Comparison of ENCODE assay signal across 23 mouse cellular contexts in genomic region chr8:113653151-113653550, GRCm38 (mm10). TPM values are rescaled to one million over a fixed set of nuclear protein-coding genes. Genes with fewer than 3 reads are reported as not detected.
DNase-seq lines count a peak whose midpoint lies in the region; ATAC-seq and TF ChIP-seq lines count a peak whose summit lies in the region.
"Had no signal": no experiment of that assay in that cellular context is flagged by ENCODE, and none has a peak within 500 bp of the region (broad histone marks: within the 10 kb centered on the region; RNA-seq: fewer than 3 reads in every experiment).

No protein-coding gene starts in this region.

- H3K4me2 ChIP-seq in forebrain, embryonic 11.5 days (ENCODE audit: low read depth, low read length, severe bottlenecking) = no peak overlapping the region
- no peak overlapping the region for H3K4me2 ChIP-seq in forebrain, embryonic 15.5 days (replicated peaks)
- no peak overlapping the region for H3K4me2 ChIP-seq in heart, embryonic 11.5 days
- H3K4me2 ChIP-seq in lung, embryonic 14.5 days = no peak overlapping the region

- peak; percentile 19 for DNase-seq in forebrain, embryonic 11.5 days (ENCODE audit: low spot score)
- DNase-seq in heart, adult 11 months = peak; percentile 48
- DNase-seq in heart, embryonic 10.5 days (ENCODE audit: low spot score) = peak; percentile 53
- DNase-seq in heart, adult 9 months (ENCODE audit: low spot score in 2 of 2) = no peak
- no peak for DNase-seq in lung, embryonic 14.5 days
- DNase-seq in lung, postnatal 10 days = no peak
- DNase-seq: adrenal gland, adult 2 months; adrenal gland, adult 8-10 months; adrenal gland, postnatal 10 days; adrenal gland, postnatal 14 days; adrenal gland, postnatal 25 days; adrenal gland, postnatal 36 days; B cell, adult 2 months; cerebellum, adult 11 months; cerebellum, adult 11-12 months had no signal

- 73% methylated on average over 4 of the region's 4 CpGs for WGBS in forebrain, embryonic 11.5 days
- WGBS in forebrain, embryonic 15.5 days = 58% methylated on average over 4 of the region's 4 CpGs
- 52% methylated on average over 4 of the region's 4 CpGs for WGBS in heart, embryonic 11.5 days (ENCODE audit: insufficient replicate concordance)
- WGBS in heart, embryonic 10.5 days = 46% methylated on average over 4 of the region's 4 CpGs
- 43% methylated on average over 4 of the region's 4 CpGs for WGBS in lung, embryonic 14.5 days

- H3K9ac ChIP-seq in forebrain, embryonic 11.5 days (ENCODE audit: low read length) = no peak overlapping the region
- H3K9ac ChIP-seq in forebrain, embryonic 15.5 days (replicated peaks) = no peak overlapping the region
- H3K9ac ChIP-seq in heart, embryonic 11.5 days (ENCODE audit: low read depth, low read length) = no peak overlapping the region
- H3K9ac ChIP-seq in lung, embryonic 14.5 days = no peak overlapping the region

- H3K36me3 ChIP-seq in forebrain, embryonic 11.5 days (ENCODE audit: control insufficient read depth, insufficient read depth, low read length) = no peaks in the 10 kb centered on the region
- no peaks in the 10 kb centered on the region for H3K36me3 ChIP-seq in forebrain, embryonic 15.5 days
- no peaks in the 10 kb centered on the region for H3K36me3 ChIP-seq in heart, embryonic 11.5 days (ENCODE audit: control insufficient read depth, insufficient read depth, low read length)
- no peaks in the 10 kb centered on the region for H3K36me3 ChIP-seq in heart, embryonic 10.5 days
- no peaks in the 10 kb centered on the region for H3K36me3 ChIP-seq in lung, embryonic 14.5 days (ENCODE audit: insufficient read depth)
- H3K36me3 ChIP-seq: G1E had no signal

- no peaks in the 10 kb centered on the region for H3K27me3 ChIP-seq in forebrain, embryonic 11.5 days (ENCODE audit: control insufficient read depth, insufficient read depth, low read length)
- H3K27me3 ChIP-seq in forebrain, embryonic 15.5 days = no peaks in the 10 kb centered on the region
- H3K27me3 ChIP-seq in heart, embryonic 11.5 days (ENCODE audit: control insufficient read depth, insufficient read depth, low read length) = no peaks in the 10 kb centered on the region
- H3K27me3 ChIP-seq in heart, embryonic 10.5 days (ENCODE audit: insufficient read depth, poor library complexity, severe bottlenecking) = 0 out of 2 replicates have a peak, but pooled peaks cover 5% of the 10 kb centered on the region
- H3K27me3 ChIP-seq in lung, embryonic 14.5 days (ENCODE audit: insufficient read depth, low read length) = no peaks in the 10 kb centered on the region
- H3K27me3 ChIP-seq: CH12.LX had no signal

- no peak overlapping the region for H3K27ac ChIP-seq in forebrain, embryonic 11.5 days (ENCODE audit: low read depth, low read length)
- H3K27ac ChIP-seq in forebrain, embryonic 15.5 days (replicated peaks) = no peak overlapping the region
- H3K27ac ChIP-seq in heart, embryonic 11.5 days (ENCODE audit: low read depth, low read length) = no peak overlapping the region
- no peak overlapping the region for H3K27ac ChIP-seq in heart, embryonic 10.5 days
- no peak overlapping the region for H3K27ac ChIP-seq in lung, embryonic 14.5 days (ENCODE audit: low read depth)

- no peaks in the 10 kb centered on the region for H3K9me3 ChIP-seq in forebrain, embryonic 11.5 days (ENCODE audit: control insufficient read depth, low read length)
- H3K9me3 ChIP-seq in forebrain, embryonic 15.5 days = no peaks in the 10 kb centered on the region
- H3K9me3 ChIP-seq in heart, embryonic 11.5 days (replicated peaks; ENCODE audit: control insufficient read depth, low read length) = no peaks in the 10 kb centered on the region
- H3K9me3 ChIP-seq in heart, embryonic 10.5 days = no peaks in the 10 kb centered on the region
- H3K9me3 ChIP-seq in lung, embryonic 14.5 days (ENCODE audit: low read depth, low read length) = no peaks in the 10 kb centered on the region

- no peaks in the 10 kb centered on the region for H3K4me1 ChIP-seq in forebrain, embryonic 11.5 days (replicated peaks; ENCODE audit: control insufficient read depth, insufficient read depth, low read length)
- no peaks in the 10 kb centered on the region for H3K4me1 ChIP-seq in forebrain, embryonic 15.5 days
- no peaks in the 10 kb centered on the region for H3K4me1 ChIP-seq in heart, embryonic 11.5 days (ENCODE audit: control insufficient read depth, insufficient read depth, low read length)
- no peaks in the 10 kb centered on the region for H3K4me1 ChIP-seq in heart, embryonic 10.5 days
- no peaks in the 10 kb centered on the region for H3K4me1 ChIP-seq in lung, embryonic 14.5 days (ENCODE audit: insufficient read depth)

- no peak overlapping the region for H3K4me3 ChIP-seq in forebrain, embryonic 11.5 days (ENCODE audit: low read depth, low read length)
- no peak overlapping the region for H3K4me3 ChIP-seq in forebrain, embryonic 15.5 days
- H3K4me3 ChIP-seq in heart, embryonic 11.5 days (ENCODE audit: low read depth, low read length) = no peak overlapping the region
- H3K4me3 ChIP-seq in heart, embryonic 10.5 days = no peak overlapping the region
- H3K4me3 ChIP-seq in lung, embryonic 14.5 days (ENCODE audit: low read depth, low read length) = no peak overlapping the region

- no peak for TF ChIP-seq CTCF in lung, embryonic 14.5 days (IDR thresholded peaks at IDR 0.05; ENCODE audit: low read depth)

- no peak for ATAC-seq in forebrain, embryonic 11.5 days (replicated peaks; ENCODE audit: low FRiP score)
- ATAC-seq in forebrain, embryonic 15.5 days (replicated peaks) = no peak
- no peak for ATAC-seq in heart, embryonic 11.5 days (replicated peaks; ENCODE audit: insufficient number of reproducible peaks, low FRiP score, low TSS enrichment)
- peak; percentile 58; the same call in 1 of the 2 replicates for ATAC-seq in lung, embryonic 14.5 days (ENCODE audit: insufficient read depth)
- ATAC-seq: activated CD4-positive, CD25-positive, alpha-beta regulatory T cell, adult 4 months; CD4-positive, CD25-positive, alpha-beta regulatory T cell, adult 4 months; Patski had no signal

RNA-seq across cellular contexts. Expression of gene Syce1l, which starts 10.1 kb away (rescaled TPM):
- polyA plus RNA-seq in forebrain, embryonic 11.5 days (2014; fragmentation: Nextera tagmentation; extraction: Ambion mirVana) = not detected in 2 replicates
- polyA plus RNA-seq in forebrain, embryonic 15.5 days (2015; fragmentation: Nextera tagmentation; extraction: Ambion mirVana) = 0.47 TPM in 1 of 2 replicates, not detected in the other
- not detected in 2 replicates for polyA plus RNA-seq in heart, embryonic 11.5 days (2014; fragmentation: Nextera tagmentation; extraction: Ambion mirVana)
- polyA plus RNA-seq in heart, embryonic 10.5 days (2016; fragmentation: Nextera tagmentation; extraction: Ambion mirVana) = not detected in 2 replicates
- not detected in 2 replicates for polyA plus RNA-seq in lung, embryonic 14.5 days (2014; fragmentation: Nextera tagmentation; extraction: Ambion mirVana)
- polyA plus RNA-seq: activated CD4-positive, CD25-positive, alpha-beta regulatory T cell, adult 4 months; adrenal gland, adult 2 months; C2C12; CD4-positive, CD25-positive, alpha-beta regulatory T cell, adult 4 months; Patski had no signal

RNA-seq across cellular contexts. Expression of gene Mon1b, which starts 17.8 kb away (rescaled TPM):
- polyA plus RNA-seq in forebrain, embryonic 11.5 days (2014; fragmentation: Nextera tagmentation; extraction: Ambion mirVana) = 14.3 and 14.4 TPM in 2 replicates
- polyA plus RNA-seq in forebrain, embryonic 15.5 days (2015; fragmentation: Nextera tagmentation; extraction: Ambion mirVana) = 12.8 and 14.4 TPM in 2 replicates
- polyA plus RNA-seq in heart, embryonic 11.5 days (2014; fragmentation: Nextera tagmentation; extraction: Ambion mirVana) = 4.4 and 5.9 TPM in 2 replicates
- 6.6 and 6.8 TPM in 2 replicates for polyA plus RNA-seq in heart, embryonic 10.5 days (2016; fragmentation: Nextera tagmentation; extraction: Ambion mirVana)
- polyA plus RNA-seq in lung, embryonic 14.5 days (2014; fragmentation: Nextera tagmentation; extraction: Ambion mirVana) = 9.8 and 10.5 TPM in 2 replicates

Comparison
In these comparisons a context has a peak if more than half of its experiments do, and no peak if none do; other contexts are left out.
1. DNase-seq: peak in forebrain, embryonic 11.5 days (single experiment), heart, adult 11 months (single experiment) and heart, embryonic 10.5 days (single experiment); none in heart, adult 9 months (0 of 2), lung, embryonic 14.5 days (single experiment) and lung, postnatal 10 days (single experiment).